Mouse (Mus musculus): ENCODE measurements around the gene Agbl4.

DNA sequence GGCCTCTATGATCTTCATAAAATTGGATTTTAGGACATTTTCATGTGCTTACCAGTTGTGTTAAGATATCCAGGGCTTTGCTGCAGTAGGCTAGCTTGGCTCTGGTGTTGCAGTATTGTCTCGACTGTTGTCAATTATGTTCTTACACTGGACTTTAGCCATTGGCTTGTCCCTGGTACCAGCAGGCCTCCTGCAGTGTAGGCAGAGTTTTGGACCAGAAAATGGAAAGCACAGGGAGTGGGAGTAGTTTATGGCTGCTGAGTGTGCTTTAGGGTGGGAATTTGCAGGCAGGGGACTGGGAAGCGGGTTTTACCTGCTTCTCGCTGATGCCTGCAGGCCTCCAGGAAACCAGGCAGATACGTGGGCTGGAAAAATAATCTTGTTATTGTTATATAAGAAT, 132.3 kb downstream of the Agbl4 start:
- TF ChIP-seq UBTF (IDR thresholded peaks at IDR 0.05; ENCODE audit: low read depth, low read length) (no peak), CTCF (conservative IDR thresholded peaks at IDR 0.05 in 1 of 2, IDR thresholded peaks at IDR 0.05 in 1 of 2; ENCODE audit: low read depth in 2 of 2, low read length in 2 of 2) (no peak), RCOR1 (conservative IDR thresholded peaks at IDR 0.05; ENCODE audit: low read depth, low read length) (no peak), MAFK (IDR thresholded peaks at IDR 0.05; ENCODE audit: insufficient replicate concordance, low read length) (no peak), POLR2A (IDR thresholded peaks at IDR 0.05; ENCODE audit: low read depth, low read length) (no peak), ZC3H11A (IDR thresholded peaks at IDR 0.05; ENCODE audit: low read depth, low read length) (no peak), BHLHE40 (IDR thresholded peaks at IDR 0.05; ENCODE audit: low read depth, low read length) (no peak), USF2 (conservative IDR thresholded peaks at IDR 0.05; ENCODE audit: low read depth, low read length) (no peak), TCF12 (IDR thresholded peaks at IDR 0.05; ENCODE audit: low read depth, low read length) (no peak), EP300 (IDR thresholded peaks at IDR 0.05; ENCODE audit: low read length) (no peak), SMC3 (IDR thresholded peaks at IDR 0.05; ENCODE audit: low read depth, low read length) (no peak), USF1 (IDR thresholded peaks at IDR 0.05; ENCODE audit: low read depth, low read length) (no peak)
